Mouse (Mus musculus) CH12.LX (cell line): ENCODE results near the gene L3mbtl1. TPM values are rescaled to one million over a fixed set of nuclear protein-coding genes. Genes with fewer than 3 reads are reported as not detected.

Experiments used
- DNase-seq: peaks from one replicate; pipeline ENCODE4 v3.0.0-alpha.2; 2013; ENCODE audit errors: extremely low read depth
- H3K27ac ChIP-seq: 2 replicates; pipeline ENCODE4 v1.5.1; 2012; ENCODE audit warnings: low read depth, mild to moderate bottlenecking, control low read depth, moderate library complexity; ENCODE audit not compliant: insufficient read depth
- H3K27me3 ChIP-seq: replicated peaks from 2 replicates; pipeline ENCODE3; 2012; ENCODE audit warnings: inconsistent platforms
- H3K36me3 ChIP-seq, 2 experiments: replicated peaks in 1 of 2; 2 replicates each; pipeline versions ENCODE3 to v1.6.1; 2012; ENCODE audit warnings: inconsistent platforms in 1 of 2, low read length in 1 of 2, mild to moderate bottlenecking in 1 of 2, mixed read lengths in 1 of 2, moderate library complexity in 1 of 2; ENCODE audit not compliant: control insufficient read depth in 1 of 2, insufficient read depth in 1 of 2
- H3K4me1 ChIP-seq, 2 experiments: 2 replicates each; pipeline ENCODE4 v1.6.1; 2012; ENCODE audit warnings: inconsistent platforms in 1 of 2, moderate library complexity in 1 of 2; ENCODE audit not compliant: insufficient read depth in 2 of 2, control insufficient read depth in 1 of 2
- H3K4me2 ChIP-seq: 2 replicates; pipeline ENCODE4 v1.6.1; 2012; ENCODE audit warnings: low read depth, mild to moderate bottlenecking, control low read depth; ENCODE audit not compliant: poor library complexity, insufficient read depth, severe bottlenecking
- H3K4me3 ChIP-seq, 3 experiments: fragments of 150-350 bp in 1 of 3; sonication (generic) in 1 of 3; replicated peaks in 1 of 3; 2 replicates each; pipeline versions ENCODE3 to v1.5.1; 2011 to 2012; ENCODE audit warnings: low read depth in 2 of 3, low read length in 2 of 3, mild to moderate bottlenecking in 2 of 3, moderate library complexity in 2 of 3, control low read depth in 1 of 3, improper control_type of control experiment in 1 of 3, inconsistent platforms in 1 of 3, mixed read lengths in 1 of 3; ENCODE audit not compliant: poor library complexity in 1 of 3
- H3K79me2 ChIP-seq: replicated peaks from 2 replicates; pipeline ENCODE4 v1.6.1; 2012; ENCODE audit warnings: mild to moderate bottlenecking, moderate library complexity; ENCODE audit not compliant: control insufficient read depth, poor library complexity, insufficient read depth, severe bottlenecking; ENCODE audit errors: extremely low read depth
- H3K9ac ChIP-seq: 2 replicates; pipeline ENCODE4 v1.6.1; 2012; ENCODE audit warnings: low read depth, mild to moderate bottlenecking, control low read depth, moderate library complexity; ENCODE audit not compliant: insufficient read depth
- H3K9me3 ChIP-seq: replicated peaks from 2 replicates; pipeline ENCODE3; 2012; ENCODE audit warnings: low read length, inconsistent platforms, mixed read lengths
- CHD1 ChIP-seq: IDR thresholded peaks from 2 replicates; pipeline ENCODE4 v1.6.1; 2012; ENCODE audit warnings: low read depth, low read length, improper control_type of control experiment, inconsistent platforms
- CTCF ChIP-seq, 2 experiments: IDR thresholded peaks in 1 of 2; conservative IDR thresholded peaks in 1 of 2; 2 replicates each; pipeline ENCODE4 v1.5.1; 2011 to 2012; ENCODE audit warnings: low read depth in 2 of 2, low read length in 2 of 2, improper control_type of control experiment in 1 of 2, inconsistent platforms in 1 of 2, mild to moderate bottlenecking in 1 of 2, moderate library complexity in 1 of 2
- E2F4 ChIP-seq: IDR thresholded peaks from 2 replicates; pipeline ENCODE4 v1.6.1; 2011; ENCODE audit warnings: low read depth, low read length, improper control_type of control experiment; ENCODE audit not compliant: insufficient replicate concordance
- ELF1 ChIP-seq: IDR thresholded peaks from 2 replicates; pipeline ENCODE4 v1.6.1; 2014; ENCODE audit warnings: low read depth, mild to moderate bottlenecking, inconsistent platforms, low read length, improper control_type of control experiment
- EP300 ChIP-seq: IDR thresholded peaks from 2 replicates; pipeline ENCODE4 v1.6.1; 2011; ENCODE audit warnings: low read length, improper control_type of control experiment
- ETS1 ChIP-seq: conservative IDR thresholded peaks from 2 replicates; pipeline ENCODE4 v1.6.1; 2012; ENCODE audit warnings: low read depth, mild to moderate bottlenecking, inconsistent platforms, low read length, improper control_type of control experiment, moderate library complexity
- JUND ChIP-seq: conservative IDR thresholded peaks from 2 replicates; pipeline ENCODE4 v1.6.1; 2011; ENCODE audit warnings: low read depth, low read length, improper control_type of control experiment
- KAT2A ChIP-seq: IDR thresholded peaks from 2 replicates; pipeline ENCODE4 v1.6.1; 2012; ENCODE audit warnings: low read length, improper control_type of control experiment, inconsistent platforms; ENCODE audit not compliant: insufficient replicate concordance
- MAX ChIP-seq: IDR thresholded peaks from 2 replicates; pipeline ENCODE4 v1.6.1; 2011; ENCODE audit warnings: low read length, improper control_type of control experiment
- NRF1 ChIP-seq: IDR thresholded peaks from 2 replicates; pipeline ENCODE4 v1.6.1; 2014; ENCODE audit warnings: low read depth, mild to moderate bottlenecking, inconsistent platforms, low read length, improper control_type of control experiment, moderate library complexity
- POLR2A ChIP-seq: IDR thresholded peaks from 2 replicates; pipeline ENCODE4 v1.6.1; 2011; ENCODE audit warnings: low read depth, mild to moderate bottlenecking, improper control_type of control experiment, low read length
- POLR2AphosphoS2 ChIP-seq: IDR thresholded peaks from 2 replicates; pipeline ENCODE4 v1.6.1; 2011; ENCODE audit warnings: low read depth, low read length, improper control_type of control experiment
- SIN3A ChIP-seq: IDR thresholded peaks from 2 replicates; pipeline ENCODE4 v1.6.1; 2012; ENCODE audit warnings: low read length, improper control_type of control experiment, inconsistent platforms
- TCF12 ChIP-seq: IDR thresholded peaks from 2 replicates; pipeline ENCODE4 v1.6.1; 2014; ENCODE audit warnings: low read depth, mild to moderate bottlenecking, inconsistent platforms, low read length, improper control_type of control experiment
- USF2 ChIP-seq: conservative IDR thresholded peaks from 2 replicates; pipeline ENCODE4 v1.6.1; 2011; ENCODE audit warnings: low read depth, low read length, improper control_type of control experiment
- ZMIZ1 ChIP-seq: IDR thresholded peaks from 2 replicates; pipeline ENCODE4 v1.6.1; 2012; ENCODE audit warnings: low read depth, mild to moderate bottlenecking, inconsistent platforms, low read length, improper control_type of control experiment
- dilution Hi-C: fragments of 300-500 bp; cut with MboI; formaldehyde crosslinking; loops from 2 replicates; pipeline ENCODE4 v1.14.3; 2020; ENCODE audit warnings: low sequenced_read_pairs; ENCODE audit not compliant: extremely low pct_unique_long_range_greater_than_20kb, extremely low pct_ligation_motif_present
- in situ Hi-C: fragments of 300-500 bp; cut with MboI; formaldehyde crosslinking; loops from 3 replicates; pipeline ENCODE4 v1.14.3; 2019; ENCODE audit warnings: low sequenced_read_pairs, low pct_ligation_motif_present, low pct_unique_long_range_greater_than_20kb, mixed read lengths
- polyA plus RNA-seq: library from polyadenylated mRNA; unstranded; fragments of >175 nt; gene quantifications from 2 replicates; pipeline ENCODE4 v1.2.1, GENCODE M21; 2012; ENCODE audit warnings: low read depth; ENCODE audit not compliant: insufficient read length
- total RNA-seq, 2 experiments: library from RNA; depleted of rRNA; stranded (reverse); fragments of 300-350 nt in 1 of 2; fragments of >200 nt in 1 of 2; gene quantifications; 2 replicates each; pipeline ENCODE4 v1.2.3; 2012 to 2014

Gene L3mbtl1
- total and polyA plus RNA-seq, 3 experiments: 0.09 TPM; not detected in 2

GRCm38 (mm10) chr2:162992084-162992437, 48.8 kb downstream of the L3mbtl1 start:
- no peaks in the 10 kb centered on the region for H3K36me3 ChIP-seq
- H3K4me1 ChIP-seq: peaks cover 0 to 3% of the 10 kb centered on the region in 2 experiments; a peak in 1 of 4 replicates
- H3K9ac ChIP-seq: no peak overlapping the region
- peaks cover 84% of the 10 kb centered on the region for H3K27me3 ChIP-seq
- no peaks in the 10 kb centered on the region for H3K79me2 ChIP-seq
- no peak overlapping the region for H3K27ac ChIP-seq
- no peak for TF ChIP-seq TCF12
- TF ChIP-seq POLR2AphosphoS2: no peak
- no peak for TF ChIP-seq KAT2A
- no peak for TF ChIP-seq CTCF (conservative IDR thresholded peaks at IDR 0.05 in 1 of 2, IDR thresholded peaks at IDR 0.05 in 1 of 2; ENCODE audit: low read depth in 2 of 2, low read length in 2 of 2)
- no peak for TF ChIP-seq SIN3A
- no peak for TF ChIP-seq USF2
- TF ChIP-seq ETS1: no peak
- no peak for TF ChIP-seq JUND
- no peak for TF ChIP-seq NRF1
- TF ChIP-seq EP300: no peak
- TF ChIP-seq MAX: no peak
- TF ChIP-seq E2F4: no peak
- no peak for TF ChIP-seq ELF1
- DNase-seq: no peak
- no peak overlapping the region for H3K4me2 ChIP-seq
- dilution Hi-C loops: no loop called here
- H3K9me3 ChIP-seq: no peaks in the 10 kb centered on the region
- in situ Hi-C loops: loop anchor here (10.0 kb wide), 1 partner anchor 343 kb away; no protein-coding TSS in a partner anchor
- H3K4me3 ChIP-seq: no peak overlapping the region

- Histone ChIP-seq H3K4me2 (no peak overlapping the region), H3K79me2 (no peaks in the 10 kb centered on the region), H3K27ac (no peak overlapping the region), H3K4me3 (no peak overlapping the region), H3K4me1 (peaks cover 0 to 3% of the 10 kb centered on the region in 2 experiments; a peak in 1 of 4 replicates), H3K9ac (no peak overlapping the region), H3K27me3 (peaks cover 77% of the 10 kb centered on the region), H3K9me3 (no peaks in the 10 kb centered on the region), H3K36me3 (no peaks in the 10 kb centered on the region)
- DNase-seq: no peak
- TF ChIP-seq POLR2AphosphoS2: no peak
- TF ChIP-seq POLR2A: no peak
- TF ChIP-seq CHD1: no peak
- TF ChIP-seq SIN3A: no peak
- no peak for TF ChIP-seq ZMIZ1
- in situ Hi-C loops (loop anchor here (10.0 kb wide), 1 partner anchor 341 kb away; no protein-coding TSS in a partner anchor), dilution Hi-C loops (no loop called here)
These were observed 50.8 kb downstream of the L3mbtl1 start for GRCm38 (mm10) chr2:162993881-162994616.
